Mouse (Mus musculus) ovary, postnatal 10 days (tissue): Measurements from ENCODE around the gene Gabrb3.
A peak's percentile ranks its signal among the peaks of the same experiment; 100 is the strongest.

Experiments
- DNase-seq: peaks from one replicate; pipeline ENCODE4 v3.0.0; 2022; ENCODE audit warnings: low spot score

The Gabrb3 gene

GRCm38 (mm10) chr7:57532676-57533075 is 113.2 kb downstream of the Gabrb3 start:
- DNase-seq: no peak

DNA sequence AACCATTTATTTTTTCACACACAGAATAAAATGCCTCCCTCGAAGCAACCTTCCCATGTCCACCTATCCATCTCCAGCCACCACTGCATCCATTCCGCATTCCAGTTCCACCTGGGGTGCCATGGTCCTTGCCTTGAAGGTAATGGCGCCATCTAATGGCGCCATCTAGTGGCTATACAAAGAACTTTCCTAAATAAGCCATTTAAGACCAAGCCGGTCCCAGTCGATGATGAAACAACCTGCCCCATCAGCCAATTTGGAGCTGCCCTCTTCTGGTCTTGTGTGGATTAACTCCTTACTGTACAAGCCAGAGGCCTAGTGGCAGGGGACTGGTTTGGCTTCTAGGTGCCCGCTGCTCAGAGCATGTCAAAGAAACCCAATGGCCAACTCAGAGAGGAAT is 119.1 kb downstream of the Gabrb3 start:
- no peak for DNase-seq

DNA sequence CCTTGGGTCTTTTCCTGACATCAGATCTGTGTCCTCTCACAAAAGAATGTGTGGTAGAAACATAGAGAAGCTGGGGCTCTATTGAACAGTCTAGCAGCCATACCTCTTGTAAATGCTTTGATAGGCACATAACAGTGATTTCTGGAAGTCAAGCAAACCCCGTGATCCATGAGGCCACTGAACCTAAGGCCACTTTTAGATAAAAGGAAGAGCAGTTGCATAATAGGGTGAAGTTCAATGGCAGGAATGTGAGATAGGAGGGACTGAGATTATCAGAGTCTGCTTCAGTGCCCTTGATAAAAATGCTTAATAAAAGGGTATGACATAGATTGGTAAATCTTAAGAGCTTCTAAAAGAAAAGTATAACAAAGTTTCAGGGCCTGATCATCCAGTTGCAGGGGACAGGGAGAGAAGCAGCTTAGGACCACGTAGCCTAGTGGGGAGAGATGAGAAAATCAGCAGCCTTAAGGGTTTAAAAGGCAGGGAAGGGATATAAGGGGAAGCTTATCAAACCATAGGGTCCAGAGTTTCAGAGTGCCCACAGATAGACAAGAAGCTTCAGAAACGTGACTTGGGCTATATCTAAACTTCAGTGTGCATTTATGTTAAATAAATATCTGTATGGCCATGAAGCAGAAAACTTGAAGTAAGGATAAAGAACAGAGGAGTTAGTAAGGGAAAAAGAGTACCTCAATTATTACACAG is 141.4 kb downstream of the Gabrb3 start:
- no peak for DNase-seq

DNA sequence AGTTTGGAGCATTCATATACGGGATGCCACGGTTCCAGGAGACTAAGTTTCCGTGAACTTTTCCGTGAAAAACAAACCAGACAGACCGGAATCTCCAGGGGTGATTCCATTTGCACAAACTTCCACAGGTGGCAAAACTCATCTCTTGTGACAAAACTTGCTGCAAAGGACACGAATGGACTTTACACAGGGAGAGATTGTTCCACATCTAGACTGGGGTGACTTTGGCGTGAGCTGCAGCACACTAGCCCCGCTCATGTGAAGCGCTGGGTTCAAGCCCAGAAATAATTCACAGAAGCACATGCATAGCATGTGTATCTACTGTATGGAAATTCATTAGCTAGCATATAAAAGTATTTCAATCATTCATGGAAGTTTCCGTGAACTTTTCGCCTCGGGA is 144.9 kb downstream of the Gabrb3 start:
- no peak for DNase-seq

GRCm38 (mm10) chr7:57590451-57591248 is 171.2 kb downstream of the Gabrb3 start:
- peak; percentile 7 for DNase-seq

DNA sequence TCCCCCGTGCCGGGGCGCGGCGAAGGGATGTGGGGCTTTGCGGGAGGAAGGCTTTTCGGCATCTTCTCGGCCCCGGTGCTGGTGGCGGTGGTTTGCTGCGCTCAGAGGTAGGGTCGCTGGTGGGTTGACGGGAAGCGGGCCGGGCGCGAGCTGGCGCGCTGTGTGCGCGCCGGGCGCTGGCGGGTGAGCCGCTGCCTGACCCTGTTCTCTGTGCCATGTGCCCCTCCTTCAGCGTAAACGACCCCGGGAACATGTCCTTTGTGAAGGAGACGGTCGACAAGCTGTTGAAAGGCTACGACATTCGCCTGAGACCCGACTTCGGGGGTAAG is 171.7 kb downstream of the Gabrb3 start:
- DNase-seq: no peak

DNA sequence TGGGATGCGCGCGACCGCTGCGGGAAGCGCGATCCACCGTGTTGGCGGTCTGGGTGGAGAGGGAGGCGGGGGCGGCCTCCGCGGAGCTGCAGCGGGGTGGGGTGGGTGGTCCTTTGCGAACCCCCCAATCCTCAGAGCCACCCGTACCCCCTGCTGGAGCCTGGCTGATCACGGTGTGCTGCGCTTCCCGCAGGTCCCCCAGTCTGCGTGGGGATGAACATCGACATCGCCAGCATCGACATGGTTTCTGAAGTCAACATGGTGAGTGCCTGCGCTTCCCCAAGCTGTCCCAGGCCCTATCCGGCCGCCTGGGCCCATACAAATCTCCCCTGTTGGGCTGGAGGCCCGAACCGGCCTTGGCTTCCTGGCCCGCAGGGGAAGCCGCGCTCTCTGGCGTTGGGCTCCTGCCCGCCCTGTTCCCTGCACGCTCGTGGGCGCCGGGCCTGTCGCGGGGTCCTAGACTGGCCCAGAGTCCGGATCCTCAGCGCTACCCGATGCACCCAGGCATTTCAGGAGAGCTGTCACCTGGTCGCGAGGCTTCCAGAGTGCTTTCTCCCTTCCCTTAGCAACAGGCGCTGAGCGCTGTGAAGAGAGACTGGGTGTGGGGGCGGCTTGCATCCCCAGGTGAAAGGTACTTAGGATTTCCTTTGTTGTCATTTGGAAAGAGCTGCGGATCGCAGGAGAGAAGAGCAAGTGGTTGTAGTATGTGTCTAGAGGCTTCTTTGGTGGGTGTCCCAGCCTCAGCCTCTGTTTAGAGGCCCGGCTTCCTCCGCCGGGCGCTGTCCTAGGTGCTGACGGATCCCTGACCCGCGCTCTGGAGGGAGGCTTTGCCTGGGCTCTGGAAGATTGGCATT is 172.3 kb downstream of the Gabrb3 start:
- peak; percentile 33 for DNase-seq

DNA sequence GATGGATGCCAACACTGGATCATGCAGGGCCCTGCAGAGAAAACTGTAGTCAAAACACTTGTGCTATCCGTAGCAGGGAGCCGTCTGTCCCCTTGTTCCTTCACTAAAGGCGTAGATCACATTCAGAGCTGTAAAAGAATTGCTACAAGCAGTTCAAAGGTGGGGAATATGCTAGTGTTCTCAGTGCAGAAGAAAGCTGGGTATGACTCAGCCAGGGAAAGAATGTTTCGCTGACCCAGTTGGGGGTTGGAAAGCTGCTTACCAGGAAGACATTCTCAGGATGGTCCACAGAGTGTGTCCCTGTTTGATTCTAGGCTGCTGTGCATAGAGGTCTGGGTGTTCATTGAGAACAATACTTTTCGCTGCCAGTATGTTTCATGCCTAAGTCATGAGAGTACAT is 177.8 kb downstream of the Gabrb3 start:
- DNase-seq: no peak

DNA sequence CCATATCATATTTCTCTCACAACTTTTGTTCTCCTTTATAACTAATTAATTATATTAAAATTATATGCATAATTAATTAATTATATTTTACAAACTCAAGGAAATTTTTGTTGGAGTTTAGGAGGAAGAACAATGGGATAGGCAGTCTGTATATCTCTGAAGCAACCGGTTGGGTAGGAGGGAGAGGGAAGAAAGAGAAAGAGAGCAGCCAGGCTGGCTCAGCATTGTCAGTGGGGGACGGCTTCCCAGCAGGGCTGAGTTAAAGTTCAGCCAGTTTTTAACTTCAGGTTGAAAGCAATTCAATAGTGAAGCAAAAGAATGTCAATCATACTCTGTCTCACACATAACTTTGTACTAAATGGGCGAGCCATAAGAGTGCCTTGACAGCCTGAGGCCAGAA is 199.2 kb downstream of the Gabrb3 start:
- DNase-seq: no peak

DNA sequence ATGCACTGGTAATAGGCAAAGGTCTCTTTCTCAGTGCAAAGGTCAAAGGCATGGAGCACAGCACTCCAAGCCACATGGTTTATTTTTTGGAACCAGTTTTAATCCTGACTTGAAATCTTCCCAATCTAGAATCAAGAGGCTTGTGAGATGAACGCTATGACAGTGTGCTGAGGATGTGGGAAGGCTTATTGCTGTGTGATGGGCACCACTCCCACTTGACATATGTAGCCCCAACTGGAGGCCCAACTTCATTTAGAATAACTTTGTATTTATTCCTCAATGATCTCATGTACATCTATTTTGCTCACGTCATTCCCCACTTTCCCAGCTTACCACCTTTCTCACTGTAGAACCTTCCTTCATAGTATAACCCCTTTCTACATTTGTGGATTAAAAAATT is 200.5 kb downstream of the Gabrb3 start:
- no peak for DNase-seq

DNA sequence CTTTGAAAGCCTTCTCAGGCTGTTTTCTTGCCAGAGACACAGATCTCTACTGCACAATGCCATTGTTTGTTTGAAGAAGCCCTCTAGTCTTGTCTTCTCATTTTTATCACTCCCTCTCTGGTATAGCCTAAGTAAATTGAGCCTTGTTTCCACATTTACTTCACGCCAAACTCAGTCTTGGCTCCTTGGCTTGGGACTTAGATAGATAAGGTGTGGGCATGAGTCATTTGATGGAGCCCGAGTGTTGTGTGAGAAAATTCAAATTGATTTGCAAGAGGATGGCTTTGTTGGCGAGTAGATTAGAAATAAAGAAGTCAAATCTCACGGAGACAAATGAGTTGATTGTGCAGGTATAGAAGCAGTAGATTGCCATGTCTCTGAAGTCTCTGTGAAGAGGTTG is 204.2 kb downstream of the Gabrb3 start:
- DNase-seq: no peak

DNA sequence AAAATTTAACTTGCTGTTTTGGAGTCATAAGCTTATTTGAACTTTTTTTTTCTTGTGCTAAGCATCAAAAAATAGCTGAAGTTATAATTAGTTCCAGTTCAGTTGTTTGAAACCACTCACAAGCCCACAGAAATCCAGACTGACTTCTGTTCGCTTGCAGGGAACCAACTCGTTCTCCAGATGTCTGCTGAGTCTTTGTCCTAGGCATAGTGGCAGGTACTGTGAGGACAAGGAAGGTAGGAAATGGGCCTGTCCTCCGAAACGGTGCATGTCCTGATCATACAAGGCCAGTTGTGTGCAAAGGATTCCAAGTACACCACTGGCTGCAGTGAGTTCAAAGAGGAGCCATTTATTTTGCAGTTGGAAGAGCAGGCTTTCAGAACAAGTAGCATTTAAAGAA is 215.5 kb downstream of the Gabrb3 start:
- DNase-seq: no peak

DNA sequence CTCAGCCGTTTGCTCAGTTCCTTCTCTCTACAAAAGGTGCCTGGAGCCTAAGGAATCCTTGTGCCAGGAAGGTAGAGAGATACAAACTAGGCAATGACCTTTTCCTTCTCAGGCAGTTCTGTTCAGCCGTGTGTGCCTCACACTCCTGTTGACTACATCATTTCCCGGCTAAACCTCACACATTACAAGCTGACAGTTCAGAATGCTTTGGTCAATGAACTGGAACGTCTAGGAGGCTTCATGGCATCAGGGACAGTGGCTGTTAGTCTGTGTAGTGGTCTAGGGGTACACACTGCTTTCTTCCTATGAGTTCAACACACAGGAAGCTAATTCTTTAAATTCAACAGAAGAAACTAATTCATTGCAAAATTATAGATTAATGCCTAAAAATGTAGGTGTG is 216.2 kb downstream of the Gabrb3 start:
- DNase-seq: no peak

DNA sequence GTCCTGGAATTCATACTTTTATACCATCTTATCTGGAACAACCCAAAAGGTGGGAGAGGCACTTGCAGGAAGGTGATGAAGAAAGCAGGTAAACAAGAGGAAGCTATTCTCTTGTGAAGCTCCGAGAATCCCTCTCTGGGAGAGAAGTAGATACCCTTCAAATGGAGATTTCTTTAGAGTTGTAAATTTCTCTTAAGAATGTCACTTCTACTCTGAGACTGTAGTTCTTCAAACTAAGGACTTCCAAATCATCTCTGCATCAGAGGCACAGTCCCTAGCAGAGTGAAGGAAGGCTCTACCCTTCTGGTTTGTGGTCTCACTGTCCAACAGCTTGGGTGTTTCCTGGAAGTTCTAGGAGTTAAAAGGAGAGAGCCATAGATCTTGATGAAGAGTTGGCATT is 221.3 kb downstream of the Gabrb3 start:
- DNase-seq: no peak

GRCm38 (mm10) chr7:57647345-57647744 is 227.9 kb downstream of the Gabrb3 start:
- DNase-seq: no peak

DNA sequence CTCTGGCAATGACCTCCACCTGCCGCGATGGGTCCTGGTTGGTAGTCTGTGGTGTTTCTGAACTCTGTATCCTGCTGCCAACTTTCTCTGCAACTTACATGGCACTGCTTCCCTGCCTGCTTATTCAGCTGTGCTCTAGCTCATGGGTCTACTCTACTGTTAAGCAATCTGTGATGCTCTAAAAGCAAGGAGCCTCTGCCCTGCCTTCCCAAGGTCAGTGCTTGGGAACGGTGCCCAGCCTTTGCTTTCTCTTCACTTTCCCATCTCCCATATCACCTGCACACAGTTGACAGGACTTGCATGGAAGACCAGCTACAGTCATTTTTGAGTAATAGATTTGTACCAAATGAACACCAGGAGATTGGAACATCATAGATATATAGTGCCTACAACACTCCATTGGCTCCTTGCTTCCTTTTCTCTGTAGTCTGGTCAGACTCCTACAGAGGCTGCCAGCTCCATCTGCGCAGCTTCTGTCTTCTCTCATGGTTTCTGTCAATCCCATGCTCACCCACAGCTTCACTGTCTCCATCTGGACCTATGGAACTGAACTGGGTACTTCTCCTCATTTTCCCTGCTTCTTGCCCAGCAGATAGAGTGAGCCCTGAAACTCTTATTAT is 228.8 kb downstream of the Gabrb3 start:
- DNase-seq: no peak

DNA sequence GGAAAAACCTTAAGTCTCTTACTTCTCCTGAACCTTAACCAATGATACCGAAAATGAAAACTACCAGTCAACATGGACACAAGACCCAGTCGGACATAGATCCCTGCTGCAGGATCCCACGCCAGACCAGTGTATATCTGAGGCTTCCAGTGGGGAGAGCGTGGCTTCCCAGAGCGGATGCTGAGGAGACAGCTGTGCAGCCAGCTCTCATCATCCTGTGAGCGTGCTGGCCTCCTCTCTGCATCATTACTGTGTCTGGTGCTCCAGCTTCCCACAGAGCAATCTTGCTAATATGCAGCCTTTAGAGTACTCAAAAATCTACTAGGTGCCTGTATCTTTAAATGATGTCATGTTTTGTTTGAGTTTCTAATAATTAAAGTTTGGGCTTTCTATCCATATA is 257.9 kb downstream of the Gabrb3 start:
- no peak for DNase-seq

- no peak for DNase-seq
These were observed 270.3 kb downstream of the Gabrb3 start for GRCm38 (mm10) chr7:57689836-57690235.

DNA sequence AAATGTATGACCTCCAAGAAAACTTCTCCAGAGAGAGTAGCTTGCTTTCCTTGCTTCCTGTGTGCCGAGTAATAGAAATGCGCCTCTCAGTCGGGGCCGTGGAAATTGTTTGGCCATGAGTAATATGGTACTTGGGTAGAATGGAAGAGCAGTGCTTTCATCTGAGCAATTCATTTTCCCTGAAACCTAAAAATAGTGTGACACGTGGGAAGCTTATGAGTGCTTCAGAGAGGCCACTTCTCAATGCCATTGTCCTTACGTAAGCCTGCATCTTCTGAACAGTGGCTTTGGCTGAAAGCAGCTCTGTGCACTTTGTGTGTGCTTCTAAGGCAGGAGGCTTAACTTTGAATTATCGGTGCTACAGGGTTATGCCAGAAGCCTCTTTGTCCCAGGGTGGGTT is 280.9 kb downstream of the Gabrb3 start:
- DNase-seq: no peak

GRCm38 (mm10) chr7:57701046-57701445 is 281.6 kb downstream of the Gabrb3 start:
- no peak for DNase-seq

- DNase-seq: no peak
These were observed 284.1 kb downstream of the Gabrb3 start for GRCm38 (mm10) chr7:57703580-57703979.

DNA sequence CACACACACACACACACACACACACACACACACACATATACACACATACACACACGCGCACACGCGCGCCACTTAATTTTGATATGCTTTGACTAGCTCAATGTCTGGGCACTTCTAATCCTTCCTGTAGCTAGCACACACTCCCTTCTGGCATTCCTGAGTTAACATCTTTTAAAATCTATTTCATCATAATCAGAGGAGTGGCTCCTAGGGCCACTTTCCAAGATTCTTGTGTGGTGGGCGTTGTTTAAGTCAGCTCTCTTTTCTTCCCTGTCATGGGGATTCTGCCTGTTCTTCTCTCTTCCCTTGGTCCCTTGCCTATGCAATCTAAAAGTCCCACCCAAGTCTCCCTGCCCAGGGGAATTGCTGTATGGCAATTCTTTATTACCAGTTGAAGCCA is 286.6 kb downstream of the Gabrb3 start:
- DNase-seq: no peak
